Comparison of ENCODE assay signal across 13 mouse cellular contexts in genomic region chr4:73423049-73423448, GRCm38 (mm10). TPM values are rescaled to one million over a fixed set of nuclear protein-coding genes. Genes with fewer than 3 reads are reported as not detected.
"Had no signal": no experiment of that assay in that cellular context is flagged by ENCODE, and none has a peak within 500 bp of the region (broad histone marks: within the 10 kb centered on the region; RNA-seq: fewer than 3 reads in every experiment).

No protein-coding gene starts in this region.

- DNase-seq: retina, postnatal 1 day; right cerebral cortex, adult 18-20 months; right cerebral cortex, postnatal 14 days; right cerebral cortex, postnatal 25 days; right cerebral cortex, postnatal 4 days; spleen, adult 18-20 months; thymus, adult 18-20 months; thymus, adult 2 months; thymus, postnatal 14 days; thymus, postnatal 25 days; thymus, postnatal 36 days; thymus, postnatal 4 days had no signal

RNA-seq across cellular contexts. Expression of gene Gm11487, which starts 18.2 kb away (rescaled TPM):
- total RNA-seq: neutrophil, adult 5-6 weeks had no signal
